Mouse (Mus musculus): ENCODE data around the gene Morn5.

DNA sequence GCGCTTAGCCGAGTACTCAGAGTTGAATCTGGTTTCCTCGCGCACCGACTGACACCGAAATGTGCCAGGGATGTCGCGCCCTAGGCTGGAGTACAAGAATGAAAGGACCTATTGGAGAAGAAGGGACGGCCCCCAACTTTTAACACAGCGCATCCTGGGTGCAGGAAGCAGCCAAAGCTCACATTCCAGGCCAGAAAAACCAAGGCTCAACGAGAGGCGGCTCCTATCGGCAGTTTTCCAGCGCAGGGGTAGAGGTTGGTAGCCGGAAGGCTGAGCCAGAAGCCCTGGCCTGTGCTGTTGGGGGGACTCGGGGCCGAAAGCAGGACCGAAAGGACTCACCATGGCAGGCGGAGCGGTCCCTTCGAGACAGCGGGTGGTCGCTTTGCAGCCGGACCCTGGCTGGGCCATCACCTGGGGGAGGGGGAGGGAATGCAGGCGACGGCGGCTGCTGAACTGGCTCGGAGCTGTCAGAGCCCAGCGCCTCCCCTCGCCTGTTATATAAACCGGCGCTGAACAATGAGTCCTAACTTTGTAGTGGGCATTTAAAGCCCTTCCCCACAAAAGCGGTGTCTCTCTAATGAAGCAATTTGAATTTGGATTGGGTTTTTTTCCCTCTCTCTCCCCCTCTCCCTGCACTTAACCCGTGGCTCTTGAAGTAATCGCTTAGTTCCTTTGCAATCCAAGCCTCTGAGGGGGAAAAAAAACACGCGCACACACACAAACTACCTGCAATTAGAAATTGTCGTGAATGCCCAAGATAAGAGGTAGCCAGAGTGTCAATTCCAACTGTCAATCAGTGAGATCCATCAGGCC is 54.5 kb downstream of the Morn5 start:
- no peak for TF ChIP-seq CTCF (IDR thresholded peaks at IDR 0.05; ENCODE audit: control insufficient read depth, insufficient read depth, insufficient replicate concordance, low read depth, low read length)
- no peak for TF ChIP-seq POLR2A (IDR thresholded peaks at IDR 0.05; ENCODE audit: control insufficient read depth, low read depth, low read length)
